Mouse (Mus musculus): ENCODE data around the gene Tvp23b.

GRCm38 (mm10) chr11:62915486-62915885, 36.2 kb downstream of the Tvp23b start:
- TF ChIP-seq CTCF (IDR thresholded peaks at IDR 0.05 in 2 of 3, conservative IDR thresholded peaks at IDR 0.05 in 1 of 3; ENCODE audit: control insufficient read depth in 1 of 3, insufficient read depth in 1 of 3, low read depth in 2 of 3, low read length in 3 of 3, poor library complexity in 1 of 3, severe bottlenecking in 1 of 3), result no peak
- TF ChIP-seq TCF12 (IDR thresholded peaks at IDR 0.05; ENCODE audit: low read depth, low read length), result no peak
- TF ChIP-seq MXI1 (IDR thresholded peaks at IDR 0.05; ENCODE audit: low read depth, low read length), result no peak
- no peak for TF ChIP-seq GATA1 (IDR thresholded peaks at IDR 0.05; ENCODE audit: low read depth, low read length)
- no peak for TF ChIP-seq SIN3A (IDR thresholded peaks at IDR 0.05; ENCODE audit: low read length)

Data from MEL (cell line).